Mouse (Mus musculus): ENCODE measurements around the gene Zswim4. TPM values are rescaled to one million over a fixed set of nuclear protein-coding genes. Genes with fewer than 3 reads are reported as not detected.

Gene Zswim4
- total and polyA plus RNA-seq, 2 experiments from 2014 or later = 15.5 to 47.7 TPM

- Histone ChIP-seq H3K9ac (peak overlapping the region; percentile 55), H3K9me3 (ENCODE audit: low read length) (no peaks in the 10 kb centered on the region), H3K4me3 (ENCODE audit: low read depth, low read length) (peak overlapping the region; percentile 35), H3K36me3 (ENCODE audit: insufficient read depth) (no peaks in the 10 kb centered on the region), H3K4me2 (ENCODE audit: low read depth) (peak overlapping the region; percentile 64), H3K4me1 (ENCODE audit: insufficient read depth) (peaks cover 6% of the 10 kb centered on the region; the same call in 1 of the 2 replicates), H3K27me3 (ENCODE audit: insufficient read depth, low read length) (no peaks in the 10 kb centered on the region), H3K27ac (ENCODE audit: low read depth, low read length) (peak overlapping the region; percentile 64)
- WGBS = 55% methylated on average over 13 of the region's 13 CpGs
- TF ChIP-seq CTCF (IDR thresholded peaks at IDR 0.05; ENCODE audit: low read depth) = peak; percentile 43; the same call in 1 of the 2 replicates
- ATAC-seq (0 out of 2 replicates have a peak, but pooled peaks have one; percentile 2), DNase-seq (no peak)
Observed at GRCm38 (mm10) chr8:84203975-84204772, 32.7 kb downstream of the Zswim4 start.

- Histone ChIP-seq H3K4me3 (ENCODE audit: low read depth, low read length) (peak overlapping the region; percentile 35), H3K27me3 (ENCODE audit: insufficient read depth, low read length) (no peaks in the 10 kb centered on the region), H3K9me3 (ENCODE audit: low read length) (no peaks in the 10 kb centered on the region), H3K9ac (peak overlapping the region; percentile 55), H3K4me2 (ENCODE audit: low read depth) (peak overlapping the region; percentile 64), H3K4me1 (ENCODE audit: insufficient read depth) (peaks cover 10% of the 10 kb centered on the region), H3K27ac (ENCODE audit: low read depth, low read length) (peak overlapping the region; percentile 64), H3K36me3 (ENCODE audit: insufficient read depth) (no peaks in the 10 kb centered on the region)
- 12% methylated on average over 34 of the region's 34 CpGs for WGBS
- no peak for TF ChIP-seq CTCF (IDR thresholded peaks at IDR 0.05; ENCODE audit: low read depth)
- DNase-seq = peak; percentile 62
- ATAC-seq = peak; percentile 50
Observed at GRCm38 (mm10) chr8:84202938-84203917, 33.6 kb downstream of the Zswim4 start.

GRCm38 (mm10) chr8:84202466-84202865 is 34.4 kb downstream of the Zswim4 start:
- ATAC-seq (no peak), DNase-seq (no peak)
- H3K4me1 ChIP-seq (ENCODE audit: insufficient read depth) = peaks cover 16% of the 10 kb centered on the region
- no peak overlapping the region for H3K9ac ChIP-seq
- no peaks in the 10 kb centered on the region for H3K27me3 ChIP-seq (ENCODE audit: insufficient read depth, low read length)
- no peak for TF ChIP-seq CTCF (IDR thresholded peaks at IDR 0.05; ENCODE audit: low read depth)
- H3K4me2 ChIP-seq (ENCODE audit: low read depth) = no peak overlapping the region
- H3K36me3 ChIP-seq (ENCODE audit: insufficient read depth) = no peaks in the 10 kb centered on the region
- H3K27ac ChIP-seq (ENCODE audit: low read depth, low read length) = no peak overlapping the region
- 86% methylated on average over 9 of the region's 9 CpGs for WGBS
- H3K9me3 ChIP-seq (ENCODE audit: low read length) = no peaks in the 10 kb centered on the region
- no peak overlapping the region for H3K4me3 ChIP-seq (ENCODE audit: low read depth, low read length)

- DNase-seq = no peak
- Histone ChIP-seq H3K4me1 (ENCODE audit: insufficient read depth) (peaks cover 16% of the 10 kb centered on the region), H3K36me3 (ENCODE audit: insufficient read depth) (no peaks in the 10 kb centered on the region), H3K4me3 (ENCODE audit: low read depth, low read length) (peak overlapping the region; percentile 40; the same call in 1 of the 2 replicates), H3K27ac (ENCODE audit: low read depth, low read length) (peak overlapping the region; percentile 50; the same call in 1 of the 2 replicates), H3K4me2 (ENCODE audit: low read depth) (peak overlapping the region; percentile 86), H3K27me3 (ENCODE audit: insufficient read depth, low read length) (no peaks in the 10 kb centered on the region), H3K9me3 (ENCODE audit: low read length) (no peaks in the 10 kb centered on the region), H3K9ac (peak overlapping the region; percentile 51; the same call in 1 of the 2 replicates)
- no peak for TF ChIP-seq CTCF (IDR thresholded peaks at IDR 0.05; ENCODE audit: low read depth)
- WGBS = 55% methylated on average over 15 of the region's 15 CpGs
- no peak for ATAC-seq
Observed at GRCm38 (mm10) chr8:84201545-84202245, 35.2 kb downstream of the Zswim4 start.

- no peak for TF ChIP-seq CTCF (IDR thresholded peaks at IDR 0.05; ENCODE audit: low read depth)
- Histone ChIP-seq H3K9me3 (ENCODE audit: low read length) (no peaks in the 10 kb centered on the region), H3K9ac (peak overlapping the region; percentile 51), H3K27me3 (ENCODE audit: insufficient read depth, low read length) (no peaks in the 10 kb centered on the region), H3K4me1 (ENCODE audit: insufficient read depth) (peaks cover 16% of the 10 kb centered on the region), H3K27ac (ENCODE audit: low read depth, low read length) (peak overlapping the region; percentile 50), H3K36me3 (ENCODE audit: insufficient read depth) (no peaks in the 10 kb centered on the region), H3K4me3 (ENCODE audit: low read depth, low read length) (peak overlapping the region; percentile 40), H3K4me2 (ENCODE audit: low read depth) (peak overlapping the region; percentile 86)
- 9% methylated on average over 51 of the region's 70 CpGs for WGBS
- no peak for DNase-seq
- ATAC-seq = no peak
Observed at GRCm38 (mm10) chr8:84200652-84201544, 36.0 kb downstream of the Zswim4 start.

All from forebrain, postnatal 0 days (tissue).